Mouse (Mus musculus) ES-E14 (cell line): ENCODE results near the gene BC107364.

Source experiments
- CHD2 ChIP-seq: IDR thresholded peaks from 2 replicates; pipeline ENCODE4 v1.6.1; 2014; ENCODE audit warnings: mild to moderate bottlenecking, low read depth, low read length, inconsistent platforms
- HCFC1 ChIP-seq: IDR thresholded peaks from 2 replicates; pipeline ENCODE4 v1.6.1; 2012; ENCODE audit warnings: low read length, inconsistent platforms, borderline replicate concordance; ENCODE audit not compliant: insufficient read depth
- ZC3H11A ChIP-seq: IDR thresholded peaks from 2 replicates; pipeline ENCODE4 v1.6.1; 2012; ENCODE audit warnings: low read depth, mild to moderate bottlenecking, inconsistent platforms, low read length, borderline replicate concordance
- ZNF384 ChIP-seq: IDR thresholded peaks from 2 replicates; pipeline ENCODE4 v1.6.1; 2012; ENCODE audit warnings: low read depth, low read length, inconsistent platforms

GRCm38 (mm10) chr3:96481856-96482255 lies 29.8 kb upstream of the BC107364 start:
- TF ChIP-seq ZNF384 (no peak), CHD2 (no peak), ZC3H11A (no peak), HCFC1 (no peak)
